Comparison of ENCODE assay signal across 14 mouse cellular contexts in the genomic region with DNA sequence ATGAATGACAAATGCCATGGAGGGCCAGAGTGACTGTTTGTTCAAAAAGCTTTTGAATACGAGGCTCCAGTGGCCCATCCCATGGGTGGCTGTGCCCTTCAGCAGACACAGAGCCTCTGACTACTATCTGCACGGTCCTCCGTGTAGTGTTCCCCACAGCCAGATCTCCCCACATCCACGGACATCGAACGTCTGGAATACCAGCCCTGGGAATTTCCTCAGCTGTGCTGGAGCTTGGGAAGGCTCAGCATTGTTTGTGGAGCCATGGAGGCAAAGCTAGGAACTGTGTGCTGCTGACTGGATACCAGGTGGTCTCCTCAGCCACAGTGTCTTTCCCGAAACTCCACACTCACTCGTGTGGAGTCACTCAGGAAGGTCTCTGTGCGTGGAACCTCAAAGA. TPM values are rescaled to one million over a fixed set of nuclear protein-coding genes. Genes with fewer than 3 reads are reported as not detected.
DNase-seq lines count a peak whose midpoint lies in the region; ATAC-seq and TF ChIP-seq lines count a peak whose summit lies in the region.
"Had no signal": no experiment of that assay in that cellular context is flagged by ENCODE, and none has a peak within 500 bp of the region (broad histone marks: within the 10 kb centered on the region; RNA-seq: fewer than 3 reads in every experiment).

No protein-coding gene starts in this region.

- no peak for DNase-seq in forebrain, embryonic 10.5 days (ENCODE audit: extremely low spot score, low spot score)
- no peak for DNase-seq in intestine, embryonic 14.5 days (ENCODE audit: low spot score)
- no peak for DNase-seq in midbrain, embryonic 11.5 days (ENCODE audit: low spot score, missing footprints)
- no peak for DNase-seq in midbrain, postnatal 0 days (ENCODE audit: low spot score)
- no peak for DNase-seq in stomach, postnatal 0 days (ENCODE audit: low spot score)
- DNase-seq in retina, embryonic 14.5 days (ENCODE audit: low spot score) = no peak
- DNase-seq: cerebellum, adult 11-12 months; left cerebral cortex, postnatal 4 days; spleen, adult 18-20 months had no signal

- H3K27ac ChIP-seq in forebrain, embryonic 10.5 days = peak overlapping the region; percentile 80
- no peak overlapping the region for H3K27ac ChIP-seq in forebrain, embryonic 16.5 days (ENCODE audit: low read length)
- peak overlapping the region; percentile 22; the same call in 1 of the 2 replicates for H3K27ac ChIP-seq in intestine, embryonic 14.5 days (ENCODE audit: low read depth)
- H3K27ac ChIP-seq in intestine, postnatal 0 days (ENCODE audit: low read depth, low read length) = no peak overlapping the region
- no peak overlapping the region for H3K27ac ChIP-seq in midbrain, embryonic 11.5 days (ENCODE audit: low read depth, low read length)
- no peak overlapping the region for H3K27ac ChIP-seq in midbrain, postnatal 0 days (ENCODE audit: low read depth, low read length)
- 0 out of 2 replicates have a peak overlapping the region, but pooled peaks have one; percentile 13 for H3K27ac ChIP-seq in stomach, postnatal 0 days (replicated peaks)
- H3K27ac ChIP-seq: embryonic facial prominence, embryonic 13.5 days; hindbrain, embryonic 15.5 days had no signal

- no peaks in the 10 kb centered on the region for H3K9me3 ChIP-seq in forebrain, embryonic 10.5 days
- no peaks in the 10 kb centered on the region for H3K9me3 ChIP-seq in forebrain, embryonic 16.5 days (ENCODE audit: control insufficient read depth, low read length)
- no peaks in the 10 kb centered on the region for H3K9me3 ChIP-seq in intestine, embryonic 14.5 days (ENCODE audit: control insufficient read depth, low read length)
- H3K9me3 ChIP-seq in intestine, postnatal 0 days (ENCODE audit: control insufficient read depth) = no peaks in the 10 kb centered on the region
- H3K9me3 ChIP-seq in midbrain, embryonic 11.5 days (ENCODE audit: control insufficient read depth, low read length) = no peaks in the 10 kb centered on the region
- no peaks in the 10 kb centered on the region for H3K9me3 ChIP-seq in midbrain, postnatal 0 days (ENCODE audit: low read length)
- no peaks in the 10 kb centered on the region for H3K9me3 ChIP-seq in stomach, postnatal 0 days (ENCODE audit: control insufficient read depth, low read length)
- H3K9me3 ChIP-seq: embryonic facial prominence, embryonic 13.5 days; hindbrain, embryonic 15.5 days had no signal

- no peak for ATAC-seq in forebrain, embryonic 16.5 days
- no peak for ATAC-seq in intestine, embryonic 14.5 days (replicated peaks; ENCODE audit: low FRiP score, low TSS enrichment, low read depth)
- ATAC-seq in intestine, postnatal 0 days = no peak
- no peak for ATAC-seq in midbrain, embryonic 11.5 days (ENCODE audit: low FRiP score)
- no peak for ATAC-seq in midbrain, postnatal 0 days (ENCODE audit: low FRiP score)
- no peak for ATAC-seq in stomach, postnatal 0 days (ENCODE audit: low FRiP score, low TSS enrichment)
- ATAC-seq: Patski had no signal

- no peak for TF ChIP-seq CTCF in intestine, postnatal 0 days (IDR thresholded peaks at IDR 0.05; ENCODE audit: low read depth)
- TF ChIP-seq CTCF in midbrain, postnatal 0 days (IDR thresholded peaks at IDR 0.05) = no peak
- no peak for TF ChIP-seq CTCF in stomach, postnatal 0 days (IDR thresholded peaks at IDR 0.05; ENCODE audit: low read depth)

- no peak overlapping the region for H3K4me2 ChIP-seq in forebrain, embryonic 16.5 days (ENCODE audit: low read length)
- no peak overlapping the region for H3K4me2 ChIP-seq in intestine, embryonic 14.5 days (ENCODE audit: low read length)
- no peak overlapping the region for H3K4me2 ChIP-seq in intestine, postnatal 0 days (replicated peaks; ENCODE audit: low read depth)
- peak overlapping the region; percentile 26; the same call in 1 of the 2 replicates for H3K4me2 ChIP-seq in midbrain, embryonic 11.5 days
- H3K4me2 ChIP-seq in midbrain, postnatal 0 days (ENCODE audit: low read depth, low read length, poor library complexity, severe bottlenecking) = no peak overlapping the region
- no peak overlapping the region for H3K4me2 ChIP-seq in stomach, postnatal 0 days (replicated peaks; ENCODE audit: low read depth)
- H3K4me2 ChIP-seq: embryonic facial prominence, embryonic 13.5 days; hindbrain, embryonic 15.5 days had no signal

- WGBS in forebrain, embryonic 10.5 days = 13% methylated on average over 9 of the region's 9 CpGs
- 21% methylated on average over 9 of the region's 9 CpGs for WGBS in forebrain, embryonic 16.5 days
- 39% methylated on average over 9 of the region's 9 CpGs for WGBS in intestine, embryonic 14.5 days
- WGBS in intestine, postnatal 0 days = 41% methylated on average over 9 of the region's 9 CpGs
- 12% methylated on average over 9 of the region's 9 CpGs for WGBS in midbrain, embryonic 11.5 days
- WGBS in midbrain, postnatal 0 days = 16% methylated on average over 9 of the region's 9 CpGs
- 33% methylated on average over 9 of the region's 9 CpGs for WGBS in stomach, postnatal 0 days

- no peaks in the 10 kb centered on the region for H3K36me3 ChIP-seq in forebrain, embryonic 10.5 days (replicated peaks)
- no peaks in the 10 kb centered on the region for H3K36me3 ChIP-seq in forebrain, embryonic 16.5 days (ENCODE audit: control insufficient read depth, insufficient read depth)
- no peaks in the 10 kb centered on the region for H3K36me3 ChIP-seq in intestine, embryonic 14.5 days (ENCODE audit: control insufficient read depth, insufficient read depth, low read length)
- H3K36me3 ChIP-seq in intestine, postnatal 0 days (ENCODE audit: control insufficient read depth, insufficient read depth) = no peaks in the 10 kb centered on the region
- no peaks in the 10 kb centered on the region for H3K36me3 ChIP-seq in midbrain, embryonic 11.5 days (ENCODE audit: control insufficient read depth, insufficient read depth, low read length)
- no peaks in the 10 kb centered on the region for H3K36me3 ChIP-seq in midbrain, postnatal 0 days (ENCODE audit: insufficient read depth, low read length)
- H3K36me3 ChIP-seq in stomach, postnatal 0 days (ENCODE audit: control insufficient read depth, insufficient read depth, low read length) = no peaks in the 10 kb centered on the region
- H3K36me3 ChIP-seq: embryonic facial prominence, embryonic 13.5 days; hindbrain, embryonic 15.5 days had no signal

- TF ChIP-seq EP300 in stomach, postnatal 0 days (optimal IDR thresholded peaks at IDR 0.05) = no peak

- H3K4me3 ChIP-seq in forebrain, embryonic 10.5 days = no peak overlapping the region
- no peak overlapping the region for H3K4me3 ChIP-seq in forebrain, embryonic 16.5 days (replicated peaks; ENCODE audit: low read length)
- no peak overlapping the region for H3K4me3 ChIP-seq in intestine, embryonic 14.5 days (ENCODE audit: low read depth, low read length)
- H3K4me3 ChIP-seq in intestine, postnatal 0 days (ENCODE audit: low read depth, low read length) = no peak overlapping the region
- H3K4me3 ChIP-seq in midbrain, embryonic 11.5 days (ENCODE audit: low read depth, low read length) = no peak overlapping the region
- no peak overlapping the region for H3K4me3 ChIP-seq in midbrain, postnatal 0 days (ENCODE audit: low read depth, low read length)
- H3K4me3 ChIP-seq in stomach, postnatal 0 days (ENCODE audit: low read depth, low read length) = no peak overlapping the region
- H3K4me3 ChIP-seq: embryonic facial prominence, embryonic 13.5 days; hindbrain, embryonic 15.5 days had no signal

- peaks cover 80% of the 10 kb centered on the region for H3K4me1 ChIP-seq in forebrain, embryonic 10.5 days
- H3K4me1 ChIP-seq in forebrain, embryonic 16.5 days (replicated peaks; ENCODE audit: control insufficient read depth, insufficient read depth, low read length) = peaks cover 31% of the 10 kb centered on the region
- H3K4me1 ChIP-seq in intestine, embryonic 14.5 days (replicated peaks; ENCODE audit: control insufficient read depth, insufficient read depth, low read length) = peaks cover 5% of the 10 kb centered on the region; the same call in 1 of the 2 replicates
- no peaks in the 10 kb centered on the region; the same call in 1 of the 2 replicates for H3K4me1 ChIP-seq in intestine, postnatal 0 days (replicated peaks; ENCODE audit: control insufficient read depth, insufficient read depth, low read length)
- H3K4me1 ChIP-seq in midbrain, embryonic 11.5 days (ENCODE audit: control insufficient read depth, insufficient read depth, low read length) = peaks cover 25% of the 10 kb centered on the region
- peaks cover 2% of the 10 kb centered on the region; the same call in 1 of the 2 replicates for H3K4me1 ChIP-seq in midbrain, postnatal 0 days (ENCODE audit: insufficient read depth, low read length)
- H3K4me1 ChIP-seq in stomach, postnatal 0 days (replicated peaks; ENCODE audit: control insufficient read depth, insufficient read depth) = 0 out of 2 replicates have a peak, but pooled peaks cover 7% of the 10 kb centered on the region

- H3K9ac ChIP-seq in forebrain, embryonic 16.5 days (replicated peaks; ENCODE audit: low read depth, low read length) = no peak overlapping the region
- no peak overlapping the region for H3K9ac ChIP-seq in intestine, embryonic 14.5 days (ENCODE audit: low read length)
- H3K9ac ChIP-seq in intestine, postnatal 0 days (ENCODE audit: low read depth, low read length) = no peak overlapping the region
- H3K9ac ChIP-seq in midbrain, embryonic 11.5 days (ENCODE audit: low read length) = no peak overlapping the region; the same call in 1 of the 2 replicates
- H3K9ac ChIP-seq in midbrain, postnatal 0 days (replicated peaks; ENCODE audit: low read length, poor library complexity, severe bottlenecking) = no peak overlapping the region
- H3K9ac ChIP-seq in stomach, postnatal 0 days (ENCODE audit: low read length) = no peak overlapping the region
- H3K9ac ChIP-seq: embryonic facial prominence, embryonic 13.5 days; hindbrain, embryonic 15.5 days had no signal

- peaks cover 7% of the 10 kb centered on the region; the same call in 1 of the 2 replicates for H3K27me3 ChIP-seq in forebrain, embryonic 10.5 days (ENCODE audit: poor library complexity, severe bottlenecking)
- no peaks in the 10 kb centered on the region for H3K27me3 ChIP-seq in forebrain, embryonic 16.5 days (replicated peaks; ENCODE audit: control insufficient read depth, insufficient read depth, low read length)
- H3K27me3 ChIP-seq in intestine, embryonic 14.5 days (replicated peaks; ENCODE audit: control insufficient read depth, insufficient read depth, low read length) = no peaks in the 10 kb centered on the region
- no peaks in the 10 kb centered on the region for H3K27me3 ChIP-seq in intestine, postnatal 0 days (replicated peaks; ENCODE audit: control insufficient read depth, insufficient read depth, low read length)
- no peaks in the 10 kb centered on the region; the same call in 1 of the 2 replicates for H3K27me3 ChIP-seq in midbrain, embryonic 11.5 days (ENCODE audit: control insufficient read depth, insufficient read depth, low read length)
- no peaks in the 10 kb centered on the region for H3K27me3 ChIP-seq in midbrain, postnatal 0 days (ENCODE audit: insufficient read depth, low read length)
- no peaks in the 10 kb centered on the region for H3K27me3 ChIP-seq in stomach, postnatal 0 days (ENCODE audit: control insufficient read depth, insufficient read depth, low read length)
- H3K27me3 ChIP-seq: embryonic facial prominence, embryonic 13.5 days; hindbrain, embryonic 15.5 days; Patski had no signal

RNA-seq across cellular contexts. Expression of gene Itga6, which starts 1.1 kb away (rescaled TPM):
- 45.7 and 47.9 TPM in 2 replicates for polyA plus RNA-seq in forebrain, embryonic 10.5 days (2016; fragmentation: Nextera tagmentation; extraction: Ambion mirVana)
- 21.6 and 23.7 TPM in 2 replicates for polyA plus RNA-seq in forebrain, embryonic 16.5 days (2015; fragmentation: Nextera tagmentation; extraction: Ambion mirVana)
- 56.2 and 62.1 TPM in 2 replicates for polyA plus RNA-seq in intestine, embryonic 14.5 days (2014; fragmentation: Nextera tagmentation; extraction: Ambion mirVana)
- polyA plus RNA-seq in intestine, postnatal 0 days (2015; fragmentation: Nextera tagmentation; extraction: Ambion mirVana) = 32.1 and 36.9 TPM in 2 replicates
- polyA plus RNA-seq in midbrain, embryonic 11.5 days (2014; fragmentation: Nextera tagmentation; extraction: Ambion mirVana) = 28.5 and 28.7 TPM in 2 replicates
- 38.9 and 41.5 TPM in 2 replicates for total RNA-seq in midbrain, postnatal 0 days (2014; rRNA removed)
- polyA plus RNA-seq in midbrain, postnatal 0 days (2015; fragmentation: Nextera tagmentation; extraction: Ambion mirVana) = 14.5 and 16.0 TPM in 2 replicates
- 51.5 and 51.9 TPM in 2 replicates for polyA plus RNA-seq in stomach, postnatal 0 days (2015; fragmentation: Nextera tagmentation; extraction: Ambion mirVana)

Comparison
In these comparisons a context has a peak if more than half of its experiments do, and no peak if none do; other contexts are left out.
1. H3K27ac ChIP-seq: peak in forebrain, embryonic 10.5 days (single experiment), intestine, embryonic 14.5 days (single experiment) and stomach, postnatal 0 days (single experiment); none in forebrain, embryonic 16.5 days (single experiment), intestine, postnatal 0 days (single experiment), midbrain, embryonic 11.5 days (single experiment) and midbrain, postnatal 0 days (single experiment).